Comparison of ENCODE assay signal across 7 mouse cellular contexts in genomic region chr1:138840440-138841305, GRCm38 (mm10). TPM values are rescaled to one million over a fixed set of nuclear protein-coding genes. Genes with fewer than 3 reads are reported as not detected.
DNase-seq lines count a peak whose midpoint lies in the region; ATAC-seq lines count a peak whose summit lies in the region.

No protein-coding gene starts in this region.

- no peak for ATAC-seq in liver, embryonic 12.5 days
- ATAC-seq in forebrain, embryonic 14.5 days, result no peak
- no peak for ATAC-seq in limb, embryonic 13.5 days (ENCODE audit: low FRiP score, low read depth)
- no peak for ATAC-seq in stomach, embryonic 15.5 days (ENCODE audit: insufficient read depth, low FRiP score, low read depth)

- H3K4me3 ChIP-seq in liver, embryonic 12.5 days, result 0 out of 2 replicates have a peak overlapping the region, but pooled peaks have one; percentile 34
- H3K4me3 ChIP-seq in forebrain, embryonic 14.5 days (ENCODE audit: low read depth, low read length), result peak overlapping the region; percentile 50
- H3K4me3 ChIP-seq in limb, embryonic 13.5 days, result peak overlapping the region; percentile 71
- peak overlapping the region; percentile 33; the same call in 1 of the 2 replicates for H3K4me3 ChIP-seq in stomach, embryonic 15.5 days (replicated peaks)

- no peaks in the 10 kb centered on the region for H3K36me3 ChIP-seq in liver, embryonic 12.5 days
- H3K36me3 ChIP-seq in forebrain, embryonic 14.5 days (ENCODE audit: control insufficient read depth, insufficient read depth, low read length), result no peaks in the 10 kb centered on the region
- no peaks in the 10 kb centered on the region for H3K36me3 ChIP-seq in limb, embryonic 13.5 days
- no peaks in the 10 kb centered on the region for H3K36me3 ChIP-seq in stomach, embryonic 15.5 days

- no peak for DNase-seq in liver
- DNase-seq in forebrain, embryonic 14.5 days (ENCODE audit: low spot score), result no peak
- no peak for DNase-seq in gastrocnemius, adult 8-10 months (ENCODE audit: low spot score in 2 of 2)
- no peak for DNase-seq in thymus, postnatal 25 days

- H3K27me3 ChIP-seq in liver, embryonic 12.5 days (replicated peaks), result peaks cover 100% of the 10 kb centered on the region
- H3K27me3 ChIP-seq in forebrain, embryonic 14.5 days (replicated peaks; ENCODE audit: control insufficient read depth, insufficient read depth, low read length), result peaks cover 53% of the 10 kb centered on the region
- H3K27me3 ChIP-seq in limb, embryonic 13.5 days, result peaks cover 46% of the 10 kb centered on the region
- peaks cover 73% of the 10 kb centered on the region for H3K27me3 ChIP-seq in stomach, embryonic 15.5 days (replicated peaks)

- H3K9ac ChIP-seq in liver, embryonic 12.5 days, result no peak overlapping the region
- H3K9ac ChIP-seq in forebrain, embryonic 14.5 days (ENCODE audit: low read length), result peak overlapping the region; percentile 85
- H3K9ac ChIP-seq in limb, embryonic 13.5 days, result peak overlapping the region; percentile 93
- H3K9ac ChIP-seq in stomach, embryonic 15.5 days, result no peak overlapping the region

- H3K27ac ChIP-seq in liver, embryonic 12.5 days, result no peak overlapping the region
- peak overlapping the region; percentile 82 for H3K27ac ChIP-seq in forebrain, embryonic 14.5 days (ENCODE audit: low read depth, low read length)
- H3K27ac ChIP-seq in limb, embryonic 13.5 days, result peak overlapping the region; percentile 92
- no peak overlapping the region for H3K27ac ChIP-seq in stomach, embryonic 15.5 days

- peak overlapping the region; percentile 50; the same call in 1 of the 2 replicates for H3K4me2 ChIP-seq in liver, embryonic 12.5 days
- H3K4me2 ChIP-seq in forebrain, embryonic 14.5 days (ENCODE audit: low read length), result peak overlapping the region; percentile 65
- peak overlapping the region; percentile 81 for H3K4me2 ChIP-seq in limb, embryonic 13.5 days (replicated peaks)
- H3K4me2 ChIP-seq in stomach, embryonic 15.5 days, result peak overlapping the region; percentile 61; the same call in 1 of the 2 replicates

- H3K9me3 ChIP-seq in liver, embryonic 12.5 days (replicated peaks), result no peaks in the 10 kb centered on the region
- H3K9me3 ChIP-seq in forebrain, embryonic 14.5 days (replicated peaks; ENCODE audit: control insufficient read depth, low read length), result no peaks in the 10 kb centered on the region
- no peaks in the 10 kb centered on the region for H3K9me3 ChIP-seq in limb, embryonic 13.5 days
- no peaks in the 10 kb centered on the region for H3K9me3 ChIP-seq in stomach, embryonic 15.5 days

- H3K4me1 ChIP-seq in liver, embryonic 12.5 days, result peaks cover 14% of the 10 kb centered on the region; the same call in 1 of the 2 replicates
- peaks cover 14% of the 10 kb centered on the region for H3K4me1 ChIP-seq in forebrain, embryonic 14.5 days (ENCODE audit: control insufficient read depth, insufficient read depth, low read length)
- H3K4me1 ChIP-seq in limb, embryonic 13.5 days, result peaks cover 52% of the 10 kb centered on the region
- peaks cover 17% of the 10 kb centered on the region for H3K4me1 ChIP-seq in stomach, embryonic 15.5 days

- 12% methylated on average over 25 of the region's 25 CpGs for WGBS in liver, embryonic 12.5 days (ENCODE audit: insufficient replicate concordance)
- WGBS in forebrain, embryonic 14.5 days, result 3% methylated on average over 25 of the region's 25 CpGs
- WGBS in limb, embryonic 13.5 days, result 3% methylated on average over 25 of the region's 25 CpGs
- WGBS in stomach, embryonic 15.5 days, result 11% methylated on average over 25 of the region's 25 CpGs

RNA-seq across cellular contexts. Expression of gene Lhx9, which starts 7.7 kb away (rescaled TPM):
- 0.54 and 0.80 TPM in 2 replicates for polyA plus RNA-seq in liver, embryonic 12.5 days (2016; fragmentation: Nextera tagmentation; extraction: Ambion mirVana)
- polyA plus RNA-seq in forebrain, embryonic 14.5 days (2014; fragmentation: Nextera tagmentation; extraction: Ambion mirVana), result 15.2 and 20.3 TPM in 2 replicates
- polyA plus RNA-seq in limb, embryonic 13.5 days (2015; fragmentation: Nextera tagmentation; extraction: Ambion mirVana), result 34.5 and 40.2 TPM in 2 replicates
- polyA plus RNA-seq in stomach, embryonic 15.5 days (2015; fragmentation: Nextera tagmentation; extraction: Ambion mirVana), result 0.77 and 1.3 TPM in 2 replicates
- total RNA-seq in gastrocnemius, adult 8-10 months (2022), result not detected

RNA-seq across cellular contexts. Expression of gene 2310009B15Rik, which starts 16.0 kb away (rescaled TPM):
- 19.1 and 20.4 TPM in 2 replicates for polyA plus RNA-seq in liver, embryonic 12.5 days (2016; fragmentation: Nextera tagmentation; extraction: Ambion mirVana)
- polyA plus RNA-seq in forebrain, embryonic 14.5 days (2014; fragmentation: Nextera tagmentation; extraction: Ambion mirVana), result 37.7 and 49.8 TPM in 2 replicates
- 44.1 and 46.0 TPM in 2 replicates for polyA plus RNA-seq in limb, embryonic 13.5 days (2015; fragmentation: Nextera tagmentation; extraction: Ambion mirVana)
- 40.0 and 44.2 TPM in 2 replicates for polyA plus RNA-seq in stomach, embryonic 15.5 days (2015; fragmentation: Nextera tagmentation; extraction: Ambion mirVana)
- 10 to 100 TPM; 15.9 to 19.9 (median 18.9) TPM for total RNA-seq in gastrocnemius, adult 8-10 months (2022)

Comparison
In these comparisons a context has a peak if more than half of its experiments do, and no peak if none do; other contexts are left out.
1. H3K27ac ChIP-seq: peak in forebrain, embryonic 14.5 days (single experiment) and limb, embryonic 13.5 days (single experiment); none in liver, embryonic 12.5 days (single experiment) and stomach, embryonic 15.5 days (single experiment).
2. H3K9ac ChIP-seq: peak in forebrain, embryonic 14.5 days (single experiment) and limb, embryonic 13.5 days (single experiment); none in liver, embryonic 12.5 days (single experiment) and stomach, embryonic 15.5 days (single experiment).
3. Peak in every context shown above with its lines, with median percentiles within 50 percentile points of each other: H3K4me2 ChIP-seq and H3K4me3 ChIP-seq.